Mouse (Mus musculus) embryo, embryonic 10.5 days (tissue): Measurements from ENCODE around the gene Ndufaf2.

Experiments
- DNase-seq: peaks from one replicate; pipeline ENCODE4 v3.0.0-alpha.2; 2015; ENCODE audit warnings: low spot score

Gene Ndufaf2

GRCm38 (mm10) chr13:107961501-107961900 is 196.9 kb downstream of the Ndufaf2 start:
- DNase-seq, result no peak

GRCm38 (mm10) chr13:107960549-107960948 is 197.9 kb downstream of the Ndufaf2 start:
- DNase-seq, result no peak

GRCm38 (mm10) chr13:107959891-107960290 is 198.5 kb downstream of the Ndufaf2 start:
- no peak for DNase-seq

- peak; percentile 44 for DNase-seq
These were observed 202.2 kb downstream of the Ndufaf2 start for GRCm38 (mm10) chr13:107956246-107956645.

- peak; percentile 92 for DNase-seq
These were observed 202.9 kb downstream of the Ndufaf2 start for GRCm38 (mm10) chr13:107955327-107956110.

GRCm38 (mm10) chr13:107954445-107955261 is 203.8 kb downstream of the Ndufaf2 start:
- peak; percentile 74 for DNase-seq

- no peak for DNase-seq
These were observed 204.4 kb downstream of the Ndufaf2 start for GRCm38 (mm10) chr13:107954100-107954444.
